Mouse (Mus musculus) ES-Bruce4 (cell line): Measurements from ENCODE around the gene Nat9.

Experiments used
- CTCF ChIP-seq: IDR thresholded peaks from one replicate; pipeline ENCODE4 v1.8.1; 2011; ENCODE audit warnings: low read depth, low read length
- EP300 ChIP-seq: IDR thresholded peaks from 2 replicates; pipeline ENCODE4 v1.6.1; 2011; ENCODE audit warnings: low read depth, low read length; ENCODE audit not compliant: insufficient read depth
- POLR2A ChIP-seq: IDR thresholded peaks from one replicate; pipeline ENCODE4 v1.8.1; 2011; ENCODE audit warnings: low read length; ENCODE audit not compliant: insufficient read depth

DNA sequence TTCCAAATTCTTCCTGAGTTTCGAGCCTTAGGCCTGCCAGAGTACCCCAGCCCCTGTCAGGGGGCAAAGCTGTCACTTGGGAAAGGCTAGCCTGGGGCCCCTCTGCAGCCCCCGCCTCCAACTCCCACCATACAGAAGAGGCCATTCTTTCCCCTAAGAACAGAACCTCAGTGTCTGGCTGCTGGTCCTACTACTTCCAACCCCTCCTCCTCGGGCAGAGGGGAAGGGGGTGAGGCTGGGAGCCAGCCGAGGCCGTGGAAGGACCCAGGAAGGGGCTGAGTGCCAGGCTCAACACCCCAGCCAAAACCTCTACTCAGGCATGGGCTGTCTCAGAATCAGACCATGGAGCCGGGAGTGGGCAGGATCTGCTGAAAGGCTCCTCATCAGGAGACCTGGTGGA lies 8.5 kb downstream of the Nat9 start:
- TF ChIP-seq CTCF (no peak), POLR2A (no peak), EP300 (no peak)
